Mouse (Mus musculus) cerebellum, postnatal 36 days (tissue): ENCODE data around the gene Rps7.

Source experiments
- DNase-seq, 2 experiments: peaks; one replicate each; pipeline ENCODE4 v3.0.0; 2021 to 2022; ENCODE audit warnings: mixed read lengths in 2 of 2

Gene Rps7

DNA sequence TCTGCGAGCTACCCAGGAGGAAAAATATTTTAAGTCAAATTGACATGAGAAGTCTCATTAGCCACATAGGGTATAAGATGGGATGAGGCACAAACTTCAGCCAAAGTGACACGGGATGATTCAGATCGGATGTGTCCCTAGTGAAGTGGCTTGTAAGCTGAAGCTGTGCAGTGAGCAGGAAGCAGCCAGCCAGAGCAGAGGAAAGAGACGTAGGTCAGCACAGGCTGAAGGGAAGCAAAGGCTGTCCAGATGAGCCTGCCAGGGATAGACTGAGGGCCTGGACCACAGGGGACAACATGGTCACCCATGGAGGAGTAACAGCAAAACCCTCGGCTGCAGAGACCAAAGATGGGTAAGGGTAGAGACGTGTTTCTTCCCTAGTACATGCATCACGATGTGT, 21.4 kb downstream of the Rps7 start:
- no peak for DNase-seq

DNA sequence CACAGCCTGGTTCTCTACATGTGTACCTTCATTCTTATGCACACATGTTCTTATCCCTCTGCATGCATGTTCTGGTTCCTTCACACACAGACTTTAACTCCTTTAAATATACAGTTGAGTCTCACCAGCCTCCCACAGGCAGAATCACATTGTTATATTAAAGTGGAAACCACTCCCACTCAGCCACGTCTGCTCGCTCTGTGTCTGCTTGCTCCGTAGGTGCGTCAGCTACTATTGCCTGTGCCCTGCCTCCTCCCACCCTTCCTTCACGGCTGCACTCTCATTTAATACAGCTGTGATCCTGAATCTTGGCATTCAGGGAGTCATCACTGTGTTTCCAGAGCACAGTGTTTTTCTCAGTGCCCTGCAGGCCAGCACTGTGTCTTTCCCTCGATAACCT, 23.4 kb downstream of the Rps7 start:
- DNase-seq, result no peak

DNA sequence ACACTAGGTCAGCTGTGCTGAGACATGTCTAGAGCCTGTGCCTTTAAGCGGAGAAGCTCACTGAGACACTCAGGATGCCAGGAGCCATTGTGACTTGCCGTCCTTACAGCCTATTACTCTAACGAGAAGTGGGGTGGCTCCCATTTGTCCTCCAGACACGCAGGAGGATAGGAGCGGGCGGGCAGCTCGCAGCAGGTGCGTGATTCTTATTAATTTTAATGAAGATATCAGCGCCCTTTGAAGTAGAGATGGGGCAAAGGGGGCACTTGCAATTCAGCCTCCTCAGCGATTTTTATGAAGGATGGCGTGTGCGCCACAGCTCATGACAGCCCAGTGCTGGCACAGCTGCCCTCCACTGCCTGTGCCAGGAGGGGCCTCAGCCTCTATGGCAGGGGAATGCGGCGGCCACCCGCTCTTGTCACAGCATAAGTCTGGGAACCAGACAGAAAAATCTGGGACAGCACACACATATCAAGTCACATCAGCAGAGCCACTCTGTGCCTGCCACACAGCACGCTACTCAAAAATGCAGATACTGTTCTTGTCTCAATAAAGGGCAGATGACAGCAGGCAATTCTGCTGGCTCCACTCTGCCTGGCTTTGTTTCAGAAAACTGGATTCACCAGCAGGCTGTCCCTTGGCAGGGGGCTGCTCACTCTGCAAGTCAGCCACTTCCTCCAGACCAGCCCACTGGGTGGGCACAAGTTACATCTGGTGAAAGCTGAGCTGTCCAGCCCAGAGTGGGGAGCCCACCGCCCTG, 28.0 kb downstream of the Rps7 start:
- DNase-seq, result peak; percentile 31 to 46

DNA sequence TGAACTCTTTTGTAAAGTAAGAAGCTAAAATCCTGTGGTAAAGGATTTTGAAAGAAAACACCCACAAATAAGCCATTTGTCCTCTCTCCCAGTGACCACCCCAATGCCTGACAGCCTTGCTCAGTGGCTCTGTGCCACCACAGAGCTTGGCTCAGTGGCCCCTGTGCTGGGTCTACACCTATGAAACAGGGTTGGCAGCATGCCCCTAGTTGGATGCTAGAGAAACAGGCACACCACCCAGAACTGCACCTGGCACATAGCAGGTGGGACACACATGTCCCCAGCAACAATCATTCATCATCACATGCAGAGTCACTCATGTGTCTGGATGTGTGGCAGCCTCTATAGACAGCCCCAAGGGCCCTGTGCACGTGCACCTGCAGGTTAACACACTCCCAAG, 32.3 kb downstream of the Rps7 start:
- DNase-seq, result peak in 1 of 2 experiments; percentile 23

GRCm38 (mm10) chr12:28602259-28602658, 33.5 kb downstream of the Rps7 start:
- peak; percentile 67 to 68 for DNase-seq

GRCm38 (mm10) chr12:28598526-28598991, 37.2 kb downstream of the Rps7 start:
- DNase-seq, result no peak

- DNase-seq, result no peak
Measured at GRCm38 (mm10) chr12:28598110-28598509, 37.6 kb downstream of the Rps7 start.

- DNase-seq, result no peak
Measured at GRCm38 (mm10) chr12:28597699-28598098, 38.1 kb downstream of the Rps7 start.

GRCm38 (mm10) chr12:28596851-28597250, 38.9 kb downstream of the Rps7 start:
- DNase-seq, result no peak

GRCm38 (mm10) chr12:28590428-28590827, 45.3 kb downstream of the Rps7 start:
- peak in 1 of 2 experiments; percentile 25 for DNase-seq

DNA sequence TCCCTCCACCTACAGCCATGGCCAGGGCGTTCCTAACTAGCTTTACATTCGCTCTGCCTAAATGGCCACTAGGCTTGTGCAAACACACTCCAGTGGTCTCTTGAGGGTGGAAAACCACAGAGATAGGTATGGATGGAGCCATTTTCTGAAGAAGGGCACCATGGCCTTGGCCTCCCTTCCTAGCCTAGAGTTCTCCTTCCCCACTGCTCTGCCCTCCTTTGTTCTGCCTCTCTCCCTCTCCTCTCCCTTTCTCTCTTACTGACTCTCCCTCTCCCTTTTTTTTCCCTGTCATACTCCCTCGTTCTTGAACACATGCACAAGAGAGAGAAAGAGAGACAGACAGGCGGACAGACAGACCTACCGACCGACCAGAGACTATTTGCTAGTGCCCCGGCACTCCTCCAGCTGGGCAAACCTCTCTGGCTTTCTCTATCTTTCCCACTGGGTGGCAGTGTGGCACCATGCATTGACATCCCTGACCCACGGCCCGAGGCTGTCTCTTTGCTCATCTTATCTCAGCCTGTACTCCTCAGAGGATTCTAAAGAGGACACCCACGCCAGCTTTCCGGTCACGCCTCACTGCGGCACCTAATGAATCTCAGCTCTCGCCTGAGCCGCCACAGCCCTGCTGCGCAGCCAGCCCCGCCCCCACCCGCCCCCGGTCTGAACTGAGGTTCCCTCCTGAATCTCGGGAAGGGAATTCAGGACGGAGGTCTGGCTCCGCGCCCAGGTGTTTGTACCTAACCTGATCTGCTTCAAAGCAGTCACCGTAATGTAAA, 46.5 kb downstream of the Rps7 start:
- peak; percentile 90 to 94 for DNase-seq

DNA sequence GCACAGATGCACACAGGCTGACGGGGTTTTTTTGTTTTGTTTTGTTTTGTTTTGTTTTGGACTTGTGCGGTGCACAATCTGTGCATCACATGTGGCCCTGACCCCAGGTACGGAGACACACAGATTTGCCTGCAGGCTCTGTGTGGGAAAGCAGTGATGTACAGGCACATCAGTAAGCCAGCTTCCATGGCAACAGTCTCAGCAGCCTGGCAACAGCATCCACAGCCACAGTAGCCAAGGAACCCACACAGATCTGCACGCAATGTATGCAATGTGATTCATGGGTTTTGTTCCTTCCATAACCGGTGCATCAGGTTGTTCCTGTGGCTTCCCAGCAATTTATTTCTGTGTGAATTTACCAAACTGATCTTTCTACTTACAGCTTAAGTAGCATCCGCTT, 47.8 kb downstream of the Rps7 start:
- DNase-seq, result no peak

DNA sequence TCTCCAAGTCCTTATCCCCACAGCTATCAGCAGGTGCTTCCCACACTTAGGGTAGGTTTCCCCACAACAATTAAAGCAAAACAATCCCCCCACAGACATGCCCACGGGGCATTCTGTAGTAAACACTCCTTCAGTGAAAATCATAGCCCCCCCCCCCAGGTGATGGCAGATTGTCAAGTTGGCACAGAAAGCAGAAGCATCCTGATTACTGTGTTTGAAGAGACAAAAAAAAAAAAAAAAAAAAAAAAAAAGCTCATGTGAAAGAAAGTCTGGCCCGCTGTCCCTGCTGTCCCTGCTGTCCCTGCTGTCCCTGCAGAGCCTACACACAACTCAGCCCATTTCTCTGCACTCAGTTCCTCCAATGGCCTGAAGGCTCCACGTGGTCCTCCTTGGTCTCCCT, 51.7 kb downstream of the Rps7 start:
- no peak for DNase-seq

DNA sequence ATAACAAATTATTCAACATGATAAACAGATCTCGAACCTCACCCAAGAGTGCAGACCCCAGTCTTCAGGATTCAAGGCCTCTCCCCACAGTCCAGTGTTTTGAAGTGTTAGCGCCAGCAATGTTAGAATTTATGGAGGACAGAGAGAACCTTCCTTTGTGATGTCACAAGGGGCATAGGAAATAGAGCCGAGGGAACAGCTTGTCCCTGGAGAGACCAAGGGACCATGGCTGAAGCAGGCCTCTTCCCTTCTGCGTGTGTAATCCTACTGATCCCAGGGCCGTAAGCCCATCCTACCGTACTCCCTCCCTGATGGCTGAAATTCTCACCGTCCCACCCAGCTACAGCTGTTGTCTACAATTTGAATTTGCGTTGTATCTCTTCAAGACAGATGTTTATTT, 53.3 kb downstream of the Rps7 start, which contains the start of gene Allc:
Allc (minus strand) TSS at position 101 of the 400 bp plus-strand sequence.
- DNase-seq, result no peak
